Mouse (Mus musculus): Measurements from ENCODE around the gene Gm9887.

- TF ChIP-seq POLR2A (IDR thresholded peaks at IDR 0.05; ENCODE audit: insufficient read depth, low read length): no peak
- no peak for TF ChIP-seq CTCF (IDR thresholded peaks at IDR 0.05; ENCODE audit: low read depth, low read length)
- no peak for TF ChIP-seq EP300 (IDR thresholded peaks at IDR 0.05; ENCODE audit: insufficient read depth, low read depth, low read length)
Measured at GRCm38 (mm10) chr12:69390000-69390698, 17.9 kb upstream of the Gm9887 start.

Measured in ES-Bruce4 (cell line).